Mouse (Mus musculus) forebrain, embryonic 13.5 days (tissue): ENCODE results near the gene Ankrd6. TPM values are rescaled to one million over a fixed set of nuclear protein-coding genes. Genes with fewer than 3 reads are reported as not detected.
A peak's percentile ranks its signal among the peaks of the same experiment; 100 is the strongest.

Experiments used
- ATAC-seq: fragments of 200-750 bp; cut with Nextera tagmentation; 2 replicates; pipeline ENCODE4 v1.8.0; 2017
- H3K27ac ChIP-seq: fragments of 300-500 bp; sonication (generic); 2 replicates; pipeline ENCODE4 v1.5.1; 2015; ENCODE audit warnings: inconsistent platforms, mild to moderate bottlenecking, moderate library complexity
- H3K27me3 ChIP-seq: fragments of 300-500 bp; sonication (generic); 2 replicates; pipeline ENCODE4 v1.6.1; 2015; ENCODE audit warnings: mild to moderate bottlenecking, inconsistent platforms
- H3K36me3 ChIP-seq: fragments of 300-500 bp; sonication (generic); 2 replicates; pipeline ENCODE4 v1.6.1; 2015; ENCODE audit warnings: mild to moderate bottlenecking, inconsistent platforms; ENCODE audit not compliant: poor library complexity, severe bottlenecking
- H3K4me1 ChIP-seq: fragments of 300-500 bp; sonication (generic); 2 replicates; pipeline ENCODE4 v1.6.1; 2015; ENCODE audit warnings: inconsistent platforms
- H3K4me2 ChIP-seq: fragments of 300-500 bp; sonication (generic); 2 replicates; pipeline ENCODE4 v1.6.1; 2015; ENCODE audit warnings: inconsistent platforms, mild to moderate bottlenecking, moderate library complexity
- H3K4me3 ChIP-seq: fragments of 300-500 bp; sonication (generic); 2 replicates; pipeline ENCODE4 v1.5.1; 2015; ENCODE audit warnings: mild to moderate bottlenecking, inconsistent platforms
- H3K9ac ChIP-seq: fragments of 300-500 bp; sonication (generic); 2 replicates; pipeline ENCODE4 v1.6.1; 2015; ENCODE audit warnings: mild to moderate bottlenecking, inconsistent platforms
- H3K9me3 ChIP-seq: fragments of 300-500 bp; sonication (generic); replicated peaks from 2 replicates; pipeline ENCODE4 v1.6.1; 2016; ENCODE audit warnings: inconsistent platforms
- WGBS: fragments of 180-500 bp; shearing (Covaris S2); methylation state at CpG from one replicate; pipeline ENCODE4 v1.1.7; 2015; 5-methylcytosine and 5-hydroxymethylcytosine counted together
- polyA plus RNA-seq: library from polyadenylated mRNA; unstranded; fragments of >200 nt; fragmentation: Nextera tagmentation; extraction: Ambion mirVana; gene quantifications from 2 replicates; pipeline ENCODE4 v1.2.1, GENCODE M21; 2015

The Ankrd6 gene
- polyA plus RNA-seq, 1 experiment from 2014 or later, result 27.5 TPM

DNA sequence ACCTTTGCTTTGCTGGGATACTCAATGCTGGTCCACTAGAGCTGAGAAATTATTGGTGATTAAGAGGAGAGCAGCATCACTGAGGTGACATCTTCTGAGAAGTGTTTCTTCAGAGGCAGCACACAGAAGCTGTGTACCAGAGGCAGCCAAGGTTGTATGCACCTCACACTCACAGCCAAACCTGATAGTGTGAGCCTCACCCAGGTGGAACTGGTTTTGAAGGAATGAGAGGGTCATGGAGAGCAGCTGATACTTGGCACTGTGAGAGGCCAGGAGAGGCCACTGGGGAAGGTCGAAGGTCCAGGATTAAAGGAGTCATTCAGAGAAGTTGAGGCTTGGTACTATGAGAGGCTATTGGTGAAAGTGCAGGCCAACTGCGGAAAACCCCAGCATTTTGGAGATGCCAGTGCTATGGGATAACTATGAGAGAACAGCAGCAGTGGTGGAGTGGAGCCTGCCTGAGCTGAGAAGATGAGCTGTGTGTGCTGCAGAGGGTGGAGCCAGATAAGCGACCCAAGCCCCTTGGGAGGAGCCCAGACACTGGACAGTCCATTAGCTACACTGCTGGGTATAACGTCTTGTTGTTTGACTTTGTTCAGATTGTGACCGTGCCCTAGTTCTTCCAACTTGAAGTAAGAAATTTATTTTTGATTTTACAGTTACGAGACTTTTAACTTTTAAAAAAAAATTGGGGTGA lies 33.8 kb downstream of the Ankrd6 start:
- peaks cover 47% of the 10 kb centered on the region for H3K4me1 ChIP-seq
- no peak overlapping the region for H3K4me3 ChIP-seq
- 67% methylated on average over 6 of the region's 6 CpGs for whole genome bisulfite sequencing

DNA sequence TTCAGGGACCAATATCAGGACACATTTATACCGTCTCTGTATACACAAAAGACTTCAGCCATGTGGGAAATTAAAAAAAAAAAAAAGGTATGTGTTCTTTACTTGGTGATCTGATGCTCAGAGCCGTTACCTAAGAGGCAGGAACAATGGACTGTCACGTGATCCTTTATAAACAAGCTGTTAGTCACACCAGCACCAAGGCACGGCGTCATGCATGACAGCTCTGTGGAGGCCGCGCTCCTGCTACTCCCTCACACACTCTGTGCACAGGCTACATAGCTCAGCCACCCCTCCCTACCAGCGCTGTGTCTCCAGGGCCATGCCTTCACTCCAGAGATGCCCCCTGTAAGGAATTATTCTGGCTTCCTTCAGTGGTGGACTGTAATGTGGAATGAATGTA lies 34.7 kb downstream of the Ankrd6 start:
- Histone ChIP-seq H3K9me3 (no peaks in the 10 kb centered on the region), H3K36me3 (peaks cover 4% of the 10 kb centered on the region; the same call in 1 of the 2 replicates), H3K27ac (peak overlapping the region; percentile 40; the same call in 1 of the 2 replicates), H3K9ac (peak overlapping the region; percentile 37; the same call in 1 of the 2 replicates), H3K4me2 (peak overlapping the region; percentile 7; the same call in 1 of the 2 replicates), H3K4me1 (peaks cover 38% of the 10 kb centered on the region), H3K27me3 (no peaks in the 10 kb centered on the region), H3K4me3 (no peak overlapping the region)
- WGBS, result 36% methylated on average over 8 of the region's 8 CpGs
- ATAC-seq, result peak; percentile 72; the same call in 1 of the 2 replicates

More for the DNA sequence above, 33.8 kb downstream of the Ankrd6 start:
- H3K27ac ChIP-seq, result no peak overlapping the region
- no peaks in the 10 kb centered on the region for H3K27me3 ChIP-seq
- ATAC-seq, result no peak
- no peak overlapping the region for H3K4me2 ChIP-seq
- no peak overlapping the region for H3K9ac ChIP-seq
- peaks cover 4% of the 10 kb centered on the region; the same call in 1 of the 2 replicates for H3K36me3 ChIP-seq
- no peaks in the 10 kb centered on the region for H3K9me3 ChIP-seq

DNA sequence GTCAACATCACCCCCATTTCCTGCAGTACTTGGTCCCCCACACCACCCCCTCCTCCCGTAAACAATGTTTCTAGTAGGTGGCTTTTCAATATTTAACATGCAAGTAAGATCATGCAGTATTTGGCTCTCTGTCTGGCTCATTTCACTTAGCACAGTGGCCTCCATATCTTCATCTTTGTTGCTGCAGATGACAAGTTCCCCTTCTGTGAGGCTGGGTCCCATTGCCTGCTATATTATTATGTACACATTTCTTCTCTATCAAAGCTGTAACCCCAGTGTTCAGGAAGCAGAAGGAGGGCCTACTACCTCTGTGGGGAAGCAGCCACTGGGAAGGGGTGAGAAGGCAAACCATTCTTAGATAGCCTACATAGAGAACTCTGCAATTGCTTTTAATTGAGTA lies 40.6 kb downstream of the Ankrd6 start:
- Histone ChIP-seq H3K4me2 (no peak overlapping the region), H3K9me3 (no peaks in the 10 kb centered on the region), H3K4me3 (no peak overlapping the region), H3K27me3 (no peaks in the 10 kb centered on the region), H3K9ac (no peak overlapping the region), H3K36me3 (peaks cover 4% of the 10 kb centered on the region; the same call in 1 of the 2 replicates), H3K27ac (no peak overlapping the region), H3K4me1 (peaks cover 18% of the 10 kb centered on the region)
- WGBS, result 90% methylated on average over 1 of the region's 1 CpGs
- ATAC-seq, result no peak

DNA sequence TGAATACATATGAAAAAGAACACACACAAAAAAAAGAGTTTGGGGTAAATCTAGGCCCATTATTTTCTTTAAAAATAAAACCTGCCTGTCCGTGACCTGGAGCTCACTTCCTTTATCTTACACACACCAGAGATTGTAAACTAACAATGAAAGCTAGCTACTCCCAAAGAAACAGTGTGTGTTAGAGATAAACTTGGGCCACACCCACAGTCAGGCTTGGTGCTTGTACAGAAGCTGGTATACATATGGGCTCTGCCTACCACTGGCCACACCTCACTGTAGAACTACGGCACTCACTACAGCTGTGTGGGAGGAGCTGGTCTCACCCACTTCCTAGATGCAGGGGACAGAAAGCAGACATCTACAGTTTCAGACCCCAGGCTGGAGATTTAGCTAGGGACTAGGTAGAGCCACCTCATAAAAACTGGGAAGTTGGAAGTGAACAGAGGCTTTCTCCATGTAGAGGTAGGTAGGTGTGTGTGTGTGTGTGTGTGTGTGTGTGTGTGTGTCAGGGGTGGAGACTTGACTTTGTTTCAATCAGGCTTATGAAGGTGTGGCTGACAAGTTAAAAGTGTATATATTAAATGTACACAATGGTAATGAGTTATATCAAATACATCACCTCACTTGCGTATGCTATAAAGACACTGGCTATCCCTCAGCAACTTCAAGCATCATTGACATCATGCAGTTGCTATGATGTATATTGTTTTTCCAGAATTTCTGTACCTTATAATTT lies 41.2 kb downstream of the Ankrd6 start:
- Histone ChIP-seq H3K4me2 (no peak overlapping the region), H3K9ac (no peak overlapping the region), H3K4me3 (no peak overlapping the region), H3K27ac (no peak overlapping the region), H3K9me3 (no peaks in the 10 kb centered on the region), H3K27me3 (no peaks in the 10 kb centered on the region), H3K36me3 (peaks cover 4% of the 10 kb centered on the region; the same call in 1 of the 2 replicates), H3K4me1 (peaks cover 14% of the 10 kb centered on the region)
- 89% methylated on average over 3 of the region's 3 CpGs for WGBS
- ATAC-seq, result no peak

DNA sequence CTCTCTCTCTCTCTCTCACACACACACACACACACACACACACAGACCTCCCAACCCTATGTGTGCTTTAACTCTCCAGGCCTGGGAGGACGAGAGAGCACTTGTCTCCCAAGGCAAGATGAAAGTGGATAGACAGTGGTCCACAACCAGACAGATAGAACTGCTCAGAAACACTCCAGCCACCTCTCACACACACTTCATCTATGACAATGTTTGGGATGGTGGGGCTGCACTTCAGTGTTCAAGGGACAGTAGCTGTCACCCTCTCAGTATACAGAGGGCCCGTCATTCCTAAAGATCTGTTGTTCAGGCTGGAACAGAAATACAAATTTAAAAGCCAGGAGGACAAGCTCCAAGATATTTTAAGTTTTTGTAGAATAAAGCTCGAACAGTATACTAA lies 43.0 kb downstream of the Ankrd6 start:
- no peak for ATAC-seq
- Histone ChIP-seq H3K27me3 (no peaks in the 10 kb centered on the region), H3K4me3 (no peak overlapping the region), H3K9me3 (no peaks in the 10 kb centered on the region), H3K9ac (no peak overlapping the region), H3K4me1 (peaks cover 14% of the 10 kb centered on the region), H3K27ac (no peak overlapping the region), H3K36me3 (no peaks in the 10 kb centered on the region), H3K4me2 (no peak overlapping the region)
- 87% methylated on average over 3 of the region's 3 CpGs for WGBS

DNA sequence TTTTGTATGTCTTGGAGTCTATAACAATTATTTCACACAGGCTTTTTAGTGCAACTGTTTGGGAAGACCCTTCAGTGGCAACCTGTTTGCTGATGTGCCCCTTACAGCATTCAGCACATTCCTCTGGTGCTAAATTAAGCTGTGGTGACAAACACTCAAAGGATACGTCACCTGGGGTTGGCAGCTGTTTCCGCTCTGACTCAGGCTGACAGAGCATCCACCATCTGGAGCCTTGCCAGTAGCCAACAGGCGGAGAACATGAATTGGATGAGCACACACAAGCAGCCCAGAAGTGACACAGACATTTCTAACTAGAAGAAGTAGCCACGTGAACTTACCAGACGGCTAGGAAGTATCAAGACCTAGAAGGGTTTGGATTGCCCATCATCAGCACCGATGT lies 44.0 kb downstream of the Ankrd6 start:
- peak; percentile 59 for ATAC-seq
- H3K9me3 ChIP-seq, result no peaks in the 10 kb centered on the region
- H3K4me3 ChIP-seq, result no peak overlapping the region
- H3K4me2 ChIP-seq, result no peak overlapping the region
- H3K27ac ChIP-seq, result no peak overlapping the region
- 64% methylated on average over 6 of the region's 6 CpGs for WGBS
- no peaks in the 10 kb centered on the region for H3K36me3 ChIP-seq
- H3K9ac ChIP-seq, result no peak overlapping the region
- H3K4me1 ChIP-seq, result peaks cover 14% of the 10 kb centered on the region
- H3K27me3 ChIP-seq, result no peaks in the 10 kb centered on the region

DNA sequence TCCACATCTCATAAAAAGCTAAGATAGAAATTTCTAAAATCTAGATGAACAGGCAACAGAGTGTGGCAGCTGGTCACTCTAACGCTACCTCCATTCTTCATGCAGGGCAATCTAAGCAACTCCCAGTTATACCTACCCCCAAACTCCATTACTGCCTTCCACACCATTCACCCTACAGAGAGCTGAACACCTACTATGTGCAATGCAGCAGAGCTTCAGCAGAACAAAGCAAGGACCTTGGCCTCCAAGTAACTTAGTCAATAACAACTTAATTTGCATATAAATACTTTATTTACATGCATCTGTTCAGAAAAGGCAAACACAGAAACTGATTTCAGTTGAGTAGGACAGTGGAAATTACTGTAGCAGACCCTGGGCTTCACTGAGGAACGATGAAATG lies 44.7 kb downstream of the Ankrd6 start:
- no peaks in the 10 kb centered on the region for H3K27me3 ChIP-seq
- no peaks in the 10 kb centered on the region for H3K36me3 ChIP-seq
- WGBS, result 88% methylated on average over 2 of the region's 2 CpGs
- no peaks in the 10 kb centered on the region for H3K9me3 ChIP-seq
- H3K9ac ChIP-seq, result no peak overlapping the region
- no peak overlapping the region for H3K27ac ChIP-seq
- no peak for ATAC-seq
- peaks cover 14% of the 10 kb centered on the region for H3K4me1 ChIP-seq
- no peak overlapping the region for H3K4me2 ChIP-seq
- H3K4me3 ChIP-seq, result no peak overlapping the region

DNA sequence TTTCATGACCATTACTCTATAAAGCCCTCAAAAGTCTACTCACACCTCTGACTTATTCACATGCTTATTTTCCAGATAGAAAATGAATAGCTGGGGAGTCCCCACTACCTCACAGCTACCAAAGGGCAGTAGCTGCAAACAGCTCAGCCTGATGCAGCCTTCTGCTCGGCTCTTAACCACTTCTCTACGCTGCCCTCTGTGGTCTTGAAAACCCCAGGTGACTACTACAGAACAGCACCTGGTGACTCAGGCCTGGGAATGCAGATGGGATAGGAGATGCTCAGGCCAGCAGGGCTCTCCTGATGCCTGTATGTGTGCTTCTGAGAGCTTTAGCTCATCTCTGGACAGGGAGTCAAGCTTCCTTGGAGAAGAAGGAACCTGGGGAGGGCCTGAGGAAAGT lies 45.3 kb downstream of the Ankrd6 start:
- no peak overlapping the region for H3K4me2 ChIP-seq
- no peak overlapping the region for H3K4me3 ChIP-seq
- 71% methylated on average over 2 of the region's 2 CpGs for WGBS
- H3K27ac ChIP-seq, result no peak overlapping the region
- no peaks in the 10 kb centered on the region for H3K9me3 ChIP-seq
- peaks cover 14% of the 10 kb centered on the region for H3K4me1 ChIP-seq
- no peak overlapping the region for H3K9ac ChIP-seq
- H3K27me3 ChIP-seq, result no peaks in the 10 kb centered on the region
- no peaks in the 10 kb centered on the region for H3K36me3 ChIP-seq
- ATAC-seq, result no peak

DNA sequence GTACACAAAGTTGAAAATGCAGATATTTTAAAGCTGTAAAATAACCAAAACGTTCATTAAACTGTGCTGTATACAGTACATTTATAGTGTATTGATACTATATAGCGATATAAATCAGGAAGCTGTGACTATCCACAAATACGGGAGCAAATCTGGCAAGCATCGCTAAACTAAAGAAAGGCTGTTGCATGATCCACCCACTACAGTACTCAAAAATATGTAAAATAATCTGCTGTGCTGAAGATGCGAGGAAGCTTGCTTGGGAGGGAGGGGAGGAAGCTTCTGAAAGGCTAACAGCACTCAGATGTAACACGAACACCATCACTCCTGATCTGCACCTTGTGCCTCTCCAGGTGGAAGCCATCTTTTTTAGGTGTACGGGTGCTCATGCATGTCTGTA lies 46.8 kb downstream of the Ankrd6 start:
- no peak for ATAC-seq
- no peak overlapping the region for H3K9ac ChIP-seq
- no peaks in the 10 kb centered on the region for H3K9me3 ChIP-seq
- no peak overlapping the region for H3K4me3 ChIP-seq
- H3K4me2 ChIP-seq, result no peak overlapping the region
- peaks cover 21% of the 10 kb centered on the region for H3K4me1 ChIP-seq
- H3K27ac ChIP-seq, result no peak overlapping the region
- H3K36me3 ChIP-seq, result no peaks in the 10 kb centered on the region
- H3K27me3 ChIP-seq, result no peaks in the 10 kb centered on the region
- 92% methylated on average over 7 of the region's 7 CpGs for WGBS

DNA sequence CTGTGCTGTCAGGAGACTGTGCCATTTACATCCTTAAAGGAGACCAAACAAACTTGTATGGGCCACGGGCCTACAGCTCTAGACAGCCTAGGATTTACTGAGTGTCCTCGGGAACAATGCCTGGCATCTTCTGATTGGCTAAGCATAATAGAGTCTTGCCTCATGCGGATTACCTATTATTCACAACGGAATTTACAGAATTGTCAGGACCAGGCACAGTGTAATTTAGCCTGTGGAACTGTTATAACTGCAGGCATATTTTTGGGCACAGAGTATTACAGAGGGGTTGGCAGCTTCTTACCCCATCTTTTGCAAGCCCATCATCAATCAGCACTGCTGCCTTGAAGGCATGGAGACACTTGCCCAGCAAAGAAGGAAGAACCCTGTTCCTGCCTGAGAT lies 51.6 kb downstream of the Ankrd6 start:
- Histone ChIP-seq H3K27ac (no peak overlapping the region), H3K4me3 (no peak overlapping the region), H3K4me2 (no peak overlapping the region), H3K4me1 (peaks cover 9% of the 10 kb centered on the region), H3K9me3 (peaks cover 12% of the 10 kb centered on the region), H3K27me3 (no peaks in the 10 kb centered on the region), H3K36me3 (peaks cover 16% of the 10 kb centered on the region), H3K9ac (no peak overlapping the region)
- WGBS, result 28% methylated on average over 4 of the region's 4 CpGs
- no peak for ATAC-seq

DNA sequence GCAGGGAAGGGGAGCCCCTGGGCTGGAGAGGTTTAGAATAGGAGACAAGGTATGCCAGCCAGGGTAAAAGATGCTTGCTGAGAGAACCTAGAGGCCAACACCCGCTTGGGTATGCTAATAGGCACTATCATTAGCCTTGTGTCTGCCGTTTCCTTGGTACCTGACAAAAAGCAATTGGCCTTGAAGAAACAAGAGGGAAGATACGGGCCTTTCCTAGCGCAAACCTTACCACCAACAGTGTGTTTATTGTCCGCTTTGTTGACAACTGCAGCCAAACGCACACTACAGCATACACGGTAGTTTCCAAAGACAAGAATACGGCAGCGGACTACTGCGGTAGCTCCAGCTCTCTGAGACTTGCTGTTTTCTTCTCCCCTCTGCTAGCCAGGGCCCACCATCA lies 59.3 kb downstream of the Ankrd6 start:
- Histone ChIP-seq H3K4me2 (no peak overlapping the region), H3K9me3 (peaks cover 21% of the 10 kb centered on the region), H3K27me3 (no peaks in the 10 kb centered on the region), H3K27ac (no peak overlapping the region), H3K36me3 (peaks cover 21% of the 10 kb centered on the region), H3K4me1 (peaks cover 40% of the 10 kb centered on the region), H3K9ac (no peak overlapping the region), H3K4me3 (no peak overlapping the region)
- ATAC-seq, result no peak
- WGBS, result 61% methylated on average over 10 of the region's 10 CpGs

DNA sequence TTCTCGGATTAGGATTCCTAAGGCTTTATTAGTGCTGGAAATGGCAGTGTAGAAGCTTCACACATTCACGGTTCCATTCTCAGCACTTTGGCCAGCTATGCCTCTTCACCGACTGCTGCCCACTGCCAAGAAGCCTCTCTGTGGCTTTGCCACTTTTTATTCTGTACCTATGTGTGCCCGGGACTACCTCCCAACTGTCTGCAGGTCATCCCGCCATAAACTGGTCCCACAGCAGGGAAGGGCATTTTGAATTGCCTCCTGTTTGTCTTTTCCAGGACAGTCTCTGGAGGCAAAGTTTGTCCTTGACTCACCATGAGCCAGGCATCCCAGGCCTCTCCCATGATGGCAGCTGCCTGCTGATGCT lies 59.9 kb downstream of the Ankrd6 start:
- peaks cover 21% of the 10 kb centered on the region for H3K36me3 ChIP-seq
- H3K9me3 ChIP-seq, result peaks cover 21% of the 10 kb centered on the region
- no peak overlapping the region for H3K4me3 ChIP-seq
- WGBS, result 85% methylated on average over 5 of the region's 5 CpGs
- peaks cover 40% of the 10 kb centered on the region for H3K4me1 ChIP-seq
- no peaks in the 10 kb centered on the region for H3K27me3 ChIP-seq
- H3K9ac ChIP-seq, result no peak overlapping the region
- no peak for ATAC-seq
- H3K27ac ChIP-seq, result peak overlapping the region; percentile 91
- H3K4me2 ChIP-seq, result no peak overlapping the region
